ENCODE assay signal across 7 mouse cellular contexts in the genomic region with DNA sequence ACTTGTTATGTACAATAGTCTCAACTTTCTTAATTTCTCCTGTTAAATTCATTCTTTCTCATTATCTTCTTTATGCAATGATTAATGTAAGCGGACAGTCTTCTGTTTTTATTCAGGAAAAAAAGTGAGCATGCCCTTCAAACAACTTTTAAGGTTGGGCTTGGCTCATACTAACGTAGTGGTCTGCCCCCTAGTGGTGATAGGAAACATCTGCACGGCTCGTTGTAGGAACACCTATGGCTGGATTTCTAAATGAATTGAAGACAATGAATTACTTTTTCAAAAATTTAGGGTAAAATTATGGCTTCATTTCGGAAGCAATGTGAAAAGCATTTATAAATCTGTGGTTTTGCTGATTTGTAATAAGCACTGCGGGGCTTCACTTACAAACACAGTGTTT.
DNase-seq lines count a peak whose midpoint lies in the region.

No protein-coding gene starts in this region.

- DNase-seq in layer of hippocampus, adult 11-12 months (ENCODE audit: low spot score) = peak; percentile 30
- DNase-seq in layer of hippocampus, adult 9-11 months = no peak
- DNase-seq in Muller cell, postnatal 12 days (ENCODE audit: inconsistent ontology term) = peak; percentile 40
- peak; percentile 13 for DNase-seq in c-Kit-positive CD71-negative TER-119-negative erythroid progenitor cells, embryonic 14.5 days (ENCODE audit: low read depth)
- DNase-seq in heart, postnatal 4 days = peak; percentile 40
- peak; percentile 64 for DNase-seq in mesoderm, embryonic 11.5 days (ENCODE audit: low read depth, low spot score)
- no peak for DNase-seq in gastrocnemius, adult 8-10 months (ENCODE audit: low spot score in 2 of 2)

Comparison
In these comparisons a context has a peak if more than half of its experiments do, and no peak if none do; other contexts are left out.
1. DNase-seq: peak in layer of hippocampus, adult 11-12 months (single experiment), Muller cell, postnatal 12 days (single experiment), c-Kit-positive CD71-negative TER-119-negative erythroid progenitor cells, embryonic 14.5 days (single experiment), heart, postnatal 4 days (single experiment) and mesoderm, embryonic 11.5 days (single experiment); none in layer of hippocampus, adult 9-11 months (single experiment) and gastrocnemius, adult 8-10 months (0 of 2).